In genomic region chr15:60823620-60823869, GRCm38 (mm10) we compare ENCODE assay signal across 8 mouse cellular contexts. TPM values are rescaled to one million over a fixed set of nuclear protein-coding genes. Genes with fewer than 3 reads are reported as not detected.
DNase-seq lines count a peak whose midpoint lies in the region; ATAC-seq and TF ChIP-seq lines count a peak whose summit lies in the region.

No protein-coding gene starts in this region.

- no peak overlapping the region for H3ac ChIP-seq in myocyte (ENCODE audit: control insufficient read depth, insufficient read length)

- WGBS in lung, adult 2 months = under 1% methylated on average over 24 of the region's 24 CpGs
- under 1% methylated on average over 24 of the region's 24 CpGs for WGBS in embryonic facial prominence, embryonic 10.5 days
- under 1% methylated on average over 24 of the region's 24 CpGs for WGBS in limb, embryonic 14.5 days

- DNase-seq in lung, adult 2 months = no peak
- no peak for DNase-seq in lung, postnatal 25 days (ENCODE audit: low spot score)
- DNase-seq in embryonic facial prominence, embryonic 10.5 days (ENCODE audit: low spot score) = no peak
- DNase-seq in heart, adult 9 months (ENCODE audit: low spot score in 2 of 2) = peak; percentile 31 to 34
- no peak for DNase-seq in limb, embryonic 14.5 days (ENCODE audit: low spot score)
- no peak for DNase-seq in urinary bladder, adult 2 months (ENCODE audit: low spot score)
- no peak for DNase-seq in left cerebral cortex, postnatal 25 days (ENCODE audit: low spot score in 2 of 2)

- peak overlapping the region; percentile 99 for H3K4me3 ChIP-seq in lung, adult 2 months (replicated peaks; ENCODE audit: extremely low read depth, low read depth, low read length)
- peak overlapping the region; percentile 73 for H3K4me3 ChIP-seq in embryonic facial prominence, embryonic 10.5 days
- H3K4me3 ChIP-seq in limb, embryonic 14.5 days (replicated peaks; ENCODE audit: low read length) = peak overlapping the region; percentile 72
- peak overlapping the region; percentile 27 for H3K4me3 ChIP-seq in myocyte

- 0 out of 2 replicates have a peak, but pooled peaks cover 2% of the 10 kb centered on the region for H3K4me1 ChIP-seq in lung, adult 2 months (ENCODE audit: control insufficient read depth, insufficient read depth, low read length)
- H3K4me1 ChIP-seq in embryonic facial prominence, embryonic 10.5 days = peaks cover 44% of the 10 kb centered on the region
- peaks cover 8% of the 10 kb centered on the region for H3K4me1 ChIP-seq in limb, embryonic 14.5 days (ENCODE audit: control insufficient read depth, insufficient read depth, low read length)

- 0 out of 2 replicates have a peak, but pooled peaks have one; percentile 1 for ATAC-seq in limb, embryonic 14.5 days (ENCODE audit: low FRiP score, low read depth)

- no peak for TF ChIP-seq CTCF in lung, adult 2 months (IDR thresholded peaks at IDR 0.05; ENCODE audit: insufficient read depth, low read length)

- peak overlapping the region; percentile 57 for H3K9ac ChIP-seq in limb, embryonic 14.5 days (ENCODE audit: low read depth, low read length, severe bottlenecking)

- H3K79me2 ChIP-seq in myocyte (ENCODE audit: control insufficient read depth, insufficient read depth) = no peaks in the 10 kb centered on the region

- H3K36me3 ChIP-seq in embryonic facial prominence, embryonic 10.5 days (replicated peaks) = peaks cover 26% of the 10 kb centered on the region
- H3K36me3 ChIP-seq in limb, embryonic 14.5 days (ENCODE audit: control insufficient read depth, insufficient read depth, low read length) = no peaks in the 10 kb centered on the region
- H3K36me3 ChIP-seq in myocyte (ENCODE audit: control insufficient read depth, insufficient read depth) = no peaks in the 10 kb centered on the region

- peak overlapping the region; percentile 100 for H3K4me2 ChIP-seq in limb, embryonic 14.5 days (replicated peaks; ENCODE audit: low read depth, low read length, severe bottlenecking)
- H3K4me2 ChIP-seq in myocyte (ENCODE audit: low read depth) = peak overlapping the region; percentile 96

- TF ChIP-seq POLR2A in lung, adult 2 months (IDR thresholded peaks at IDR 0.05; ENCODE audit: borderline replicate concordance, extremely low read depth, low read depth, low read length) = no peak
- no peak for TF ChIP-seq POLR2A in limb, embryonic 14.5 days (IDR thresholded peaks at IDR 0.05; ENCODE audit: borderline replicate concordance, extremely low read depth, insufficient read depth, insufficient read length)
- no peak for TF ChIP-seq POLR2A in myocyte (IDR thresholded peaks at IDR 0.05; ENCODE audit: insufficient read length, low read depth)

- no peaks in the 10 kb centered on the region for H3K9me3 ChIP-seq in embryonic facial prominence, embryonic 10.5 days
- H3K9me3 ChIP-seq in limb, embryonic 14.5 days (ENCODE audit: control insufficient read depth, low read length) = no peaks in the 10 kb centered on the region

- intact Hi-C loops in left cerebral cortex, postnatal 25 days (cut with DNase I) = loop anchor here (5.0 kb wide), 4 partner anchors 191 to 1436 kb away; no protein-coding TSS in a partner anchor

- peak overlapping the region; percentile 91 for H3K27ac ChIP-seq in embryonic facial prominence, embryonic 10.5 days (replicated peaks)
- no peak overlapping the region; the same call in 1 of the 2 replicates for H3K27ac ChIP-seq in limb, embryonic 14.5 days (replicated peaks; ENCODE audit: low read depth, low read length)

- no peaks in the 10 kb centered on the region for H3K27me3 ChIP-seq in embryonic facial prominence, embryonic 10.5 days (replicated peaks; ENCODE audit: low read depth, poor library complexity, severe bottlenecking)
- H3K27me3 ChIP-seq in limb, embryonic 14.5 days (ENCODE audit: control insufficient read depth, insufficient read depth, low read length) = no peaks in the 10 kb centered on the region
- H3K27me3 ChIP-seq in myocyte (ENCODE audit: control insufficient read depth, insufficient read depth, insufficient read length) = peaks cover 14% of the 10 kb centered on the region

TF ChIP-seq in myocyte, 11 proteins besides CTCF, POLR2A, EP300 and RAD21:
- TF ChIP-seq MYOG (IDR thresholded peaks at IDR 0.05; ENCODE audit: control insufficient read depth in 1 of 3, insufficient read depth in 1 of 3, insufficient read length in 2 of 3, low read depth in 2 of 3) (no peak), TCF3 (IDR thresholded peaks at IDR 0.05; ENCODE audit: insufficient read length, low read depth) (no peak), USF1 (IDR thresholded peaks at IDR 0.05; ENCODE audit: low read depth) (no peak), SRF (IDR thresholded peaks at IDR 0.05; ENCODE audit: control insufficient read depth, insufficient read length, low read depth) (no peak), MAX (IDR thresholded peaks at IDR 0.05; ENCODE audit: low read depth) (no peak), CEBPB (IDR thresholded peaks at IDR 0.05; ENCODE audit: insufficient read depth, poor library complexity, severe bottlenecking) (no peak), POLR2AphosphoS2 (IDR thresholded peaks at IDR 0.05; ENCODE audit: insufficient read length, low read depth) (no peak), TCF12 (IDR thresholded peaks at IDR 0.05; ENCODE audit: insufficient read depth, poor library complexity, severe bottlenecking) (no peak), MYOD1 (IDR thresholded peaks at IDR 0.05; ENCODE audit: control insufficient read depth in 1 of 3, insufficient read length in 2 of 3, low read depth in 2 of 3) (no peak)

RNA-seq across cellular contexts. Expression of gene Fam84b, which starts 30.0 kb away (rescaled TPM):
- polyA plus RNA-seq in lung, adult 2 months (2012; rRNA removed) = 38.2 and 40.9 TPM in 2 replicates
- polyA plus RNA-seq in embryonic facial prominence, embryonic 10.5 days (2016; fragmentation: Nextera tagmentation; extraction: Ambion mirVana) = 14.0 and 15.5 TPM in 2 replicates
- polyA plus RNA-seq in limb, embryonic 14.5 days (2012; rRNA removed) = 5.4 and 6.0 TPM in 2 replicates
- polyA plus RNA-seq in limb, embryonic 14.5 days (2014; fragmentation: Nextera tagmentation; extraction: Ambion mirVana) = 9.7 and 10.2 TPM in 2 replicates
- 0.02 TPM for polyA plus RNA-seq in myocyte (2012; fragmentation: generic; extraction: Trizol)
- 17.7 and 18.8 TPM in 2 replicates for polyA plus RNA-seq in urinary bladder, adult 2 months (2012; rRNA removed)
- 1 to 10 TPM; 6.5 to 7.3 TPM for total RNA-seq in left cerebral cortex, postnatal 25 days (2021)

Comparison
In these comparisons a context has a peak if more than half of its experiments do, and no peak if none do; other contexts are left out.
1. DNase-seq: peak in heart, adult 9 months (2 of 2); none in lung, adult 2 months (single experiment), lung, postnatal 25 days (single experiment), embryonic facial prominence, embryonic 10.5 days (single experiment), limb, embryonic 14.5 days (single experiment), urinary bladder, adult 2 months (single experiment) and left cerebral cortex, postnatal 25 days (0 of 2).
2. H3K4me3 ChIP-seq: peak in every context shown above with its lines; median percentile 99 in lung, adult 2 months; 73 in embryonic facial prominence, embryonic 10.5 days; 72 in limb, embryonic 14.5 days; 27 in myocyte.